In the genomic region with DNA sequence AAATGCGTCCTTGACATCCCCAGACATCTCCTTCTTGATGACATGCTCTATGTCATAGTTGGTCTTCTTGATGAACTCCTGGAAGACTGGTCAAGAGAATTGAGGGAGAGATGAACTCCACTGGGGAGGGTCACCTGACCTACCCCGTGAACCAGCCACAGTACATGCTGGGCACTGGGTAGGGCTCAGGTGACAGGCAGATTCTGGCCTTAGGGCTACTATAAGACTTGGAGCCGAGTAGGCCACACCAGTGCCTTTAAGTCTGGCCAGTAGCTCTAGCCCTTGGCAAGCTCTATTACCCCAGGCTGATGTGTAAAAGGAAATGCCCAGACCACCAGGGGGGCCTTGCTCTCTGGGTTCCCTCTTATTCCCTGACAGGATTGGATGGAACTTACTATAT, we compare ENCODE assay signal across 24 mouse cellular contexts. TPM values are rescaled to one million over a fixed set of nuclear protein-coding genes. Genes with fewer than 3 reads are reported as not detected.
DNase-seq lines count a peak whose midpoint lies in the region; ATAC-seq and TF ChIP-seq lines count a peak whose summit lies in the region.
"Had no signal": no experiment of that assay in that cellular context is flagged by ENCODE, and none has a peak within 500 bp of the region (broad histone marks: within the 10 kb centered on the region; RNA-seq: fewer than 3 reads in every experiment).

No protein-coding gene starts in this region.

- no peak overlapping the region for H3K27ac ChIP-seq in embryonic facial prominence, embryonic 13.5 days
- H3K27ac ChIP-seq in embryonic facial prominence, embryonic 10.5 days (replicated peaks), result no peak overlapping the region
- no peak overlapping the region for H3K27ac ChIP-seq in intestine, embryonic 15.5 days
- H3K27ac ChIP-seq in intestine, postnatal 0 days (ENCODE audit: low read depth, low read length), result no peak overlapping the region
- H3K27ac ChIP-seq in intestine, embryonic 16.5 days (ENCODE audit: low read length), result no peak overlapping the region
- H3K27ac ChIP-seq: hindbrain, embryonic 12.5 days; limb, embryonic 13.5 days; liver, embryonic 12.5 days; lung, embryonic 15.5 days had no signal

- ATAC-seq in embryonic facial prominence, embryonic 13.5 days (ENCODE audit: insufficient number of reproducible peaks, insufficient read depth, low FRiP score, low TSS enrichment, low read depth), result 0 out of 2 replicates have a peak, but pooled peaks have one; percentile 40
- 0 out of 2 replicates have a peak, but pooled peaks have one; percentile 6 for ATAC-seq in intestine, embryonic 15.5 days
- ATAC-seq in intestine, postnatal 0 days, result no peak
- 0 out of 2 replicates have a peak, but pooled peaks have one; percentile 23 for ATAC-seq in intestine, embryonic 16.5 days
- ATAC-seq: liver, embryonic 12.5 days had no signal

- no peak overlapping the region for H3K9ac ChIP-seq in embryonic facial prominence, embryonic 13.5 days
- H3K9ac ChIP-seq in intestine, embryonic 15.5 days, result no peak overlapping the region
- H3K9ac ChIP-seq in intestine, postnatal 0 days (ENCODE audit: low read depth, low read length), result no peak overlapping the region
- H3K9ac ChIP-seq in intestine, embryonic 16.5 days (ENCODE audit: low read depth, low read length), result no peak overlapping the region
- H3K9ac ChIP-seq: hindbrain, embryonic 12.5 days; limb, embryonic 13.5 days; liver, embryonic 12.5 days; lung, embryonic 15.5 days had no signal

- H3K4me3 ChIP-seq in embryonic facial prominence, embryonic 13.5 days, result no peak overlapping the region
- H3K4me3 ChIP-seq in embryonic facial prominence, embryonic 10.5 days, result no peak overlapping the region
- no peak overlapping the region for H3K4me3 ChIP-seq in intestine, embryonic 15.5 days (replicated peaks)
- H3K4me3 ChIP-seq in intestine, postnatal 0 days (ENCODE audit: low read depth, low read length), result no peak overlapping the region
- H3K4me3 ChIP-seq in intestine, embryonic 16.5 days (ENCODE audit: low read length), result no peak overlapping the region
- H3K4me3 ChIP-seq: heart, embryonic 13.5 days; hindbrain, embryonic 12.5 days; limb, embryonic 13.5 days; liver, embryonic 12.5 days; lung, embryonic 15.5 days had no signal

- DNase-seq in embryonic facial prominence, embryonic 10.5 days (ENCODE audit: low spot score), result no peak
- DNase-seq in heart, adult 11 months, result peak; percentile 96
- DNase-seq in heart, adult 9 months (ENCODE audit: low spot score in 2 of 2), result no peak
- DNase-seq: adrenal gland, postnatal 10 days; cerebellum, adult 8-10 months; cerebellum, postnatal 25 days; heart, postnatal 10 days; kidney, adult 18-20 months; kidney, postnatal 4 days; lung, postnatal 36 days; right cerebral cortex, postnatal 25 days; spleen, adult 18-20 months; thymus, postnatal 14 days had no signal

- H3K4me2 ChIP-seq in embryonic facial prominence, embryonic 13.5 days, result no peak overlapping the region
- no peak overlapping the region for H3K4me2 ChIP-seq in intestine, embryonic 15.5 days (replicated peaks)
- no peak overlapping the region for H3K4me2 ChIP-seq in intestine, postnatal 0 days (replicated peaks; ENCODE audit: low read depth)
- no peak overlapping the region for H3K4me2 ChIP-seq in intestine, embryonic 16.5 days (ENCODE audit: low read depth, low read length)
- H3K4me2 ChIP-seq: heart, embryonic 13.5 days; hindbrain, embryonic 12.5 days; limb, embryonic 13.5 days; liver, embryonic 12.5 days; lung, embryonic 15.5 days; midbrain, embryonic 11.5 days had no signal

- no peaks in the 10 kb centered on the region for H3K27me3 ChIP-seq in embryonic facial prominence, embryonic 13.5 days
- H3K27me3 ChIP-seq in embryonic facial prominence, embryonic 10.5 days (replicated peaks; ENCODE audit: low read depth, poor library complexity, severe bottlenecking), result no peaks in the 10 kb centered on the region
- H3K27me3 ChIP-seq in intestine, embryonic 15.5 days (replicated peaks), result no peaks in the 10 kb centered on the region
- no peaks in the 10 kb centered on the region for H3K27me3 ChIP-seq in intestine, postnatal 0 days (replicated peaks; ENCODE audit: control insufficient read depth, insufficient read depth, low read length)
- no peaks in the 10 kb centered on the region for H3K27me3 ChIP-seq in intestine, embryonic 16.5 days (replicated peaks; ENCODE audit: control insufficient read depth, insufficient read depth, low read length)
- H3K27me3 ChIP-seq: CH12.LX; heart, embryonic 13.5 days; hindbrain, embryonic 12.5 days; limb, embryonic 13.5 days; liver, embryonic 12.5 days; lung, embryonic 15.5 days had no signal

- H3K36me3 ChIP-seq in embryonic facial prominence, embryonic 13.5 days, result peaks cover 86% of the 10 kb centered on the region
- H3K36me3 ChIP-seq in embryonic facial prominence, embryonic 10.5 days (replicated peaks), result peaks cover 16% of the 10 kb centered on the region
- peaks cover 40% of the 10 kb centered on the region for H3K36me3 ChIP-seq in intestine, embryonic 15.5 days
- peaks cover 30% of the 10 kb centered on the region for H3K36me3 ChIP-seq in intestine, postnatal 0 days (ENCODE audit: control insufficient read depth, insufficient read depth)
- peaks cover 17% of the 10 kb centered on the region for H3K36me3 ChIP-seq in intestine, embryonic 16.5 days (ENCODE audit: control insufficient read depth, insufficient read depth, low read length)

- TF ChIP-seq CTCF in intestine, postnatal 0 days (IDR thresholded peaks at IDR 0.05; ENCODE audit: low read depth), result no peak

- WGBS in embryonic facial prominence, embryonic 13.5 days, result 66% methylated on average over 3 of the region's 3 CpGs
- WGBS in embryonic facial prominence, embryonic 10.5 days, result 72% methylated on average over 3 of the region's 3 CpGs
- 66% methylated on average over 3 of the region's 3 CpGs for WGBS in intestine, embryonic 15.5 days
- WGBS in intestine, postnatal 0 days, result 73% methylated on average over 3 of the region's 3 CpGs
- WGBS in intestine, embryonic 16.5 days, result 75% methylated on average over 3 of the region's 3 CpGs

- no peaks in the 10 kb centered on the region for H3K4me1 ChIP-seq in embryonic facial prominence, embryonic 13.5 days
- no peaks in the 10 kb centered on the region for H3K4me1 ChIP-seq in embryonic facial prominence, embryonic 10.5 days
- no peaks in the 10 kb centered on the region for H3K4me1 ChIP-seq in intestine, embryonic 15.5 days (replicated peaks)
- H3K4me1 ChIP-seq in intestine, postnatal 0 days (replicated peaks; ENCODE audit: control insufficient read depth, insufficient read depth, low read length), result no peaks in the 10 kb centered on the region
- no peaks in the 10 kb centered on the region for H3K4me1 ChIP-seq in intestine, embryonic 16.5 days (ENCODE audit: control insufficient read depth, insufficient read depth, low read length)
- H3K4me1 ChIP-seq: hindbrain, embryonic 12.5 days; limb, embryonic 13.5 days; liver, embryonic 12.5 days; lung, embryonic 15.5 days had no signal

- peaks cover 2% of the 10 kb centered on the region; the same call in 1 of the 2 replicates for H3K9me3 ChIP-seq in embryonic facial prominence, embryonic 13.5 days
- H3K9me3 ChIP-seq in embryonic facial prominence, embryonic 10.5 days, result no peaks in the 10 kb centered on the region
- no peaks in the 10 kb centered on the region for H3K9me3 ChIP-seq in intestine, embryonic 15.5 days
- no peaks in the 10 kb centered on the region for H3K9me3 ChIP-seq in intestine, postnatal 0 days (ENCODE audit: control insufficient read depth)
- H3K9me3 ChIP-seq in intestine, embryonic 16.5 days (ENCODE audit: control insufficient read depth, low read length), result no peaks in the 10 kb centered on the region
- H3K9me3 ChIP-seq: heart, embryonic 13.5 days; hindbrain, embryonic 12.5 days; limb, embryonic 13.5 days; liver, embryonic 12.5 days; lung, embryonic 15.5 days had no signal

RNA-seq across cellular contexts. Expression of a gene that starts 22.4 kb away (rescaled TPM):
- 19.8 and 20.2 TPM in 2 replicates for polyA plus RNA-seq in embryonic facial prominence, embryonic 13.5 days (2015; fragmentation: Nextera tagmentation; extraction: Ambion mirVana)
- 11.7 and 11.9 TPM in 2 replicates for polyA plus RNA-seq in embryonic facial prominence, embryonic 10.5 days (2016; fragmentation: Nextera tagmentation; extraction: Ambion mirVana)
- 22.7 and 24.5 TPM in 2 replicates for polyA plus RNA-seq in intestine, embryonic 15.5 days (2015; fragmentation: Nextera tagmentation; extraction: Ambion mirVana)
- polyA plus RNA-seq in intestine, postnatal 0 days (2015; fragmentation: Nextera tagmentation; extraction: Ambion mirVana), result 29.9 and 30.3 TPM in 2 replicates
- polyA plus RNA-seq in intestine, embryonic 16.5 days (2015; fragmentation: Nextera tagmentation; extraction: Ambion mirVana), result 27.2 and 28.1 TPM in 2 replicates

RNA-seq across cellular contexts. Expression of a gene that starts 48.2 kb away (rescaled TPM):
- polyA plus RNA-seq in embryonic facial prominence, embryonic 13.5 days (2015; fragmentation: Nextera tagmentation; extraction: Ambion mirVana), result 246 and 262 TPM in 2 replicates
- polyA plus RNA-seq in embryonic facial prominence, embryonic 10.5 days (2016; fragmentation: Nextera tagmentation; extraction: Ambion mirVana), result 56.5 and 66.7 TPM in 2 replicates
- polyA plus RNA-seq in intestine, embryonic 15.5 days (2015; fragmentation: Nextera tagmentation; extraction: Ambion mirVana), result 261 and 262 TPM in 2 replicates
- 86.9 and 89.2 TPM in 2 replicates for polyA plus RNA-seq in intestine, postnatal 0 days (2015; fragmentation: Nextera tagmentation; extraction: Ambion mirVana)
- 235 and 247 TPM in 2 replicates for polyA plus RNA-seq in intestine, embryonic 16.5 days (2015; fragmentation: Nextera tagmentation; extraction: Ambion mirVana)
